7 mouse cellular contexts compared by ENCODE assay signal in the genomic region with DNA sequence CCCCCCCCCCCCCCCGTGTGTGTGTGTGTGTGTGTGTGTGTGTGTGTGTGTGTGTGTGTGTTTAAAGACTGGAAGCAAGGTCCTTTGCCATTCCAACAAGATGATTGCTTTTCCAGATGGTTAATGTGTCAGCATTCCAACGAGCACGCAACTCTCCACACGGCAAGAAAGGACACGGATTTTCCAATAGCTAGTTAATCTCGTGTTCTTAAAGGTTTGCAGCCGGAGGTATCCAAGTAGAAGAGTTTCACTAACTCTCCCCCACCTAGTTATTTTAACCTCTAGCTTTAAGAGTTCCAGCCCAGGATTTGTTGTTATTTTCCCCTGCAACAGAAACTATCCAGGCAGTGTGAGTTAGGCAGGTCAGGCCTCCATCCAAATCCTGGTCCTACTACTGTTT. TPM values are rescaled to one million over a fixed set of nuclear protein-coding genes. Genes with fewer than 3 reads are reported as not detected.
A peak's percentile ranks its signal among the peaks of the same experiment; 100 is the strongest.
DNase-seq lines count a peak whose midpoint lies in the region; ATAC-seq and TF ChIP-seq lines count a peak whose summit lies in the region.

No protein-coding gene starts in this region.

- TF ChIP-seq CTCF in brain, embryonic 14.5 days (IDR thresholded peaks at IDR 0.05; ENCODE audit: borderline replicate concordance, extremely low read depth, insufficient read depth, insufficient read length): no peak

- H3K27me3 ChIP-seq in embryonic facial prominence, embryonic 13.5 days: no peaks in the 10 kb centered on the region
- no peaks in the 10 kb centered on the region for H3K27me3 ChIP-seq in hindbrain, embryonic 13.5 days
- H3K27me3 ChIP-seq in lung, embryonic 16.5 days (ENCODE audit: control insufficient read depth, insufficient read depth, low read depth, low read length): no peaks in the 10 kb centered on the region

- H3K4me2 ChIP-seq in embryonic facial prominence, embryonic 13.5 days: peak overlapping the region; percentile 79
- peak overlapping the region; percentile 73 for H3K4me2 ChIP-seq in hindbrain, embryonic 13.5 days
- peak overlapping the region; percentile 68 for H3K4me2 ChIP-seq in lung, embryonic 16.5 days (ENCODE audit: low read depth, low read length)

- H3K9me3 ChIP-seq in embryonic facial prominence, embryonic 13.5 days: peaks cover 7% of the 10 kb centered on the region; the same call in 1 of the 2 replicates
- no peaks in the 10 kb centered on the region for H3K9me3 ChIP-seq in hindbrain, embryonic 13.5 days
- H3K9me3 ChIP-seq in lung, embryonic 16.5 days (ENCODE audit: control insufficient read depth, low read length): no peaks in the 10 kb centered on the region; the same call in 1 of the 2 replicates

- H3K4me3 ChIP-seq in embryonic facial prominence, embryonic 13.5 days: peak overlapping the region; percentile 71
- peak overlapping the region; percentile 77 for H3K4me3 ChIP-seq in hindbrain, embryonic 13.5 days
- H3K4me3 ChIP-seq in lung, embryonic 16.5 days (ENCODE audit: low read length): peak overlapping the region; percentile 91

- 0 out of 2 replicates have a peak overlapping the region, but pooled peaks have one; percentile 36 for H3K9ac ChIP-seq in embryonic facial prominence, embryonic 13.5 days
- H3K9ac ChIP-seq in hindbrain, embryonic 13.5 days: no peak overlapping the region; the same call in 1 of the 2 replicates
- H3K9ac ChIP-seq in lung, embryonic 16.5 days (ENCODE audit: low read length): no peak overlapping the region

- no peak overlapping the region; the same call in 1 of the 2 replicates for H3K27ac ChIP-seq in embryonic facial prominence, embryonic 13.5 days
- H3K27ac ChIP-seq in hindbrain, embryonic 13.5 days: no peak overlapping the region
- H3K27ac ChIP-seq in lung, embryonic 16.5 days (ENCODE audit: low read length): no peak overlapping the region

- WGBS in embryonic facial prominence, embryonic 13.5 days: 43% methylated on average over 6 of the region's 7 CpGs
- 58% methylated on average over 6 of the region's 7 CpGs for WGBS in hindbrain, embryonic 13.5 days
- 25% methylated on average over 6 of the region's 7 CpGs for WGBS in lung, embryonic 16.5 days

- no peak for ATAC-seq in embryonic facial prominence, embryonic 13.5 days (ENCODE audit: insufficient number of reproducible peaks, insufficient read depth, low FRiP score, low TSS enrichment, low read depth)
- no peak for ATAC-seq in hindbrain, embryonic 13.5 days (ENCODE audit: low FRiP score)
- no peak for ATAC-seq in lung, embryonic 16.5 days (ENCODE audit: low read depth)
- ATAC-seq in granulocyte monocyte progenitor cell, adult 5-6 weeks (replicated peaks; ENCODE audit: poor library complexity, severe bottlenecking): no peak
- no peak for ATAC-seq in megakaryocyte-erythroid progenitor cell, adult 5-6 weeks (replicated peaks; ENCODE audit: low FRiP score, low TSS enrichment, poor library complexity, severe bottlenecking)

- DNase-seq in brain, embryonic 14.5 days (ENCODE audit: low read depth): peak; percentile 32
- DNase-seq in urinary bladder, postnatal 14 days (ENCODE audit: low spot score): no peak

- no peak for TF ChIP-seq POLR2A in brain, embryonic 14.5 days (IDR thresholded peaks at IDR 0.05; ENCODE audit: borderline replicate concordance, extremely low read depth, insufficient read depth, insufficient read length, poor library complexity, severe bottlenecking)

- peaks cover 30% of the 10 kb centered on the region for H3K36me3 ChIP-seq in embryonic facial prominence, embryonic 13.5 days
- H3K36me3 ChIP-seq in hindbrain, embryonic 13.5 days: peaks cover 24% of the 10 kb centered on the region
- 0 out of 2 replicates have a peak, but pooled peaks cover 6% of the 10 kb centered on the region for H3K36me3 ChIP-seq in lung, embryonic 16.5 days (ENCODE audit: control insufficient read depth, insufficient read depth, low read length)

- H3K4me1 ChIP-seq in embryonic facial prominence, embryonic 13.5 days: peaks cover 15% of the 10 kb centered on the region
- H3K4me1 ChIP-seq in hindbrain, embryonic 13.5 days (replicated peaks): peaks cover 27% of the 10 kb centered on the region
- H3K4me1 ChIP-seq in lung, embryonic 16.5 days (replicated peaks; ENCODE audit: control insufficient read depth, insufficient read depth, low read length): peaks cover 13% of the 10 kb centered on the region

RNA-seq across cellular contexts. Expression of gene Pkd2, which starts 1.6 kb away (rescaled TPM):
- polyA plus RNA-seq in brain, embryonic 14.5 days (2012; rRNA removed): 33.5 TPM in 2 replicates
- 20.2 and 22.4 TPM in 2 replicates for polyA plus RNA-seq in embryonic facial prominence, embryonic 13.5 days (2015; fragmentation: Nextera tagmentation; extraction: Ambion mirVana)
- 8.9 and 9.1 TPM in 2 replicates for polyA plus RNA-seq in hindbrain, embryonic 13.5 days (2015; fragmentation: Nextera tagmentation; extraction: Ambion mirVana)
- 12.0 and 12.4 TPM in 2 replicates for polyA plus RNA-seq in lung, embryonic 16.5 days (2015; fragmentation: Nextera tagmentation; extraction: Ambion mirVana)
- 4.3 and 4.8 TPM in 2 replicates for total RNA-seq in granulocyte monocyte progenitor cell, adult 5-6 weeks (2014; fragmentation: Nextera tagmentation)
- 3.5 TPM in 2 replicates for total RNA-seq in granulocyte monocyte progenitor cell, adult 5-6 weeks (2017)
- total RNA-seq in megakaryocyte-erythroid progenitor cell, adult 5-6 weeks (2014; fragmentation: Nextera tagmentation): 2.6 and 5.4 TPM in 2 replicates
- 2.4 and 2.6 TPM in 2 replicates for total RNA-seq in megakaryocyte-erythroid progenitor cell, adult 5-6 weeks (2017)

RNA-seq across cellular contexts. Expression of gene Spp1, which starts 25.9 kb away (rescaled TPM):
- 6.7 and 20.1 TPM in 2 replicates for polyA plus RNA-seq in brain, embryonic 14.5 days (2012; rRNA removed)
- 6.1 and 9.8 TPM in 2 replicates for polyA plus RNA-seq in embryonic facial prominence, embryonic 13.5 days (2015; fragmentation: Nextera tagmentation; extraction: Ambion mirVana)
- polyA plus RNA-seq in hindbrain, embryonic 13.5 days (2015; fragmentation: Nextera tagmentation; extraction: Ambion mirVana): 9.2 and 12.6 TPM in 2 replicates
- polyA plus RNA-seq in lung, embryonic 16.5 days (2015; fragmentation: Nextera tagmentation; extraction: Ambion mirVana): 4.5 and 90.3 TPM in 2 replicates
- total RNA-seq in granulocyte monocyte progenitor cell, adult 5-6 weeks (2014; fragmentation: Nextera tagmentation): 3.7 and 6.6 TPM in 2 replicates
- total RNA-seq in granulocyte monocyte progenitor cell, adult 5-6 weeks (2017): 2.3 and 14.9 TPM in 2 replicates
- not detected in 2 replicates for total RNA-seq in megakaryocyte-erythroid progenitor cell, adult 5-6 weeks (2014; fragmentation: Nextera tagmentation)
- total RNA-seq in megakaryocyte-erythroid progenitor cell, adult 5-6 weeks (2017): 0.76 TPM in 1 of 2 replicates, not detected in the other

RNA-seq across cellular contexts. Expression of gene BC005561, which starts 47.3 kb away (rescaled TPM):
- polyA plus RNA-seq in brain, embryonic 14.5 days (2012; rRNA removed): 3.7 and 4.0 TPM in 2 replicates
- 15.5 and 16.6 TPM in 2 replicates for polyA plus RNA-seq in embryonic facial prominence, embryonic 13.5 days (2015; fragmentation: Nextera tagmentation; extraction: Ambion mirVana)
- polyA plus RNA-seq in hindbrain, embryonic 13.5 days (2015; fragmentation: Nextera tagmentation; extraction: Ambion mirVana): 14.6 and 14.7 TPM in 2 replicates
- 10.7 and 11.2 TPM in 2 replicates for polyA plus RNA-seq in lung, embryonic 16.5 days (2015; fragmentation: Nextera tagmentation; extraction: Ambion mirVana)
- total RNA-seq in granulocyte monocyte progenitor cell, adult 5-6 weeks (2014; fragmentation: Nextera tagmentation): 14.7 and 15.2 TPM in 2 replicates
- 11.5 and 16.8 TPM in 2 replicates for total RNA-seq in granulocyte monocyte progenitor cell, adult 5-6 weeks (2017)
- total RNA-seq in megakaryocyte-erythroid progenitor cell, adult 5-6 weeks (2014; fragmentation: Nextera tagmentation): 17.4 and 17.6 TPM in 2 replicates
- total RNA-seq in megakaryocyte-erythroid progenitor cell, adult 5-6 weeks (2017): 9.7 and 21.9 TPM in 2 replicates
